Mouse (Mus musculus) liver, adult 2 months (tissue): ENCODE measurements around the gene Mia.

ENCODE experiments used
- CTCF ChIP-seq: fragments of 200-500 bp; IDR thresholded peaks from 2 replicates; pipeline ENCODE4 v1.5.1; 2011; ENCODE audit warnings: low read depth, low read length, control low read depth
- POLR2A ChIP-seq: fragments of 200-500 bp; IDR thresholded peaks from 2 replicates; pipeline ENCODE4 v1.6.1; 2011; ENCODE audit warnings: low read length, control low read depth; ENCODE audit not compliant: insufficient read depth; ENCODE audit errors: extremely low read depth

- TF ChIP-seq POLR2A, result no peak
- no peak for TF ChIP-seq CTCF
Measured at GRCm38 (mm10) chr7:27133156-27133555, 47.8 kb downstream of the Mia start.
